Mouse (Mus musculus): ENCODE data around the gene Phf12.
"Not testable (repeated sequence)": the region's sequence is repeated elsewhere in the genome, so short reads cannot be mapped to it uniquely, and the experiment has no call there.

The Phf12 gene

GRCm38 (mm10) chr11:78031947-78032808, 49.6 kb downstream of the Phf12 start, which contains the start of gene Dhrs13:
Gene Dhrs13 (plus strand): TSS chr11:78032280.
- peak; percentile 92 for DNase-seq (ENCODE audit: low read depth, low spot score)

- DNase-seq (ENCODE audit: low read depth, low spot score): no peak
Observed at GRCm38 (mm10) chr11:78032809-78033195, 50.2 kb downstream of the Phf12 start.

DNA sequence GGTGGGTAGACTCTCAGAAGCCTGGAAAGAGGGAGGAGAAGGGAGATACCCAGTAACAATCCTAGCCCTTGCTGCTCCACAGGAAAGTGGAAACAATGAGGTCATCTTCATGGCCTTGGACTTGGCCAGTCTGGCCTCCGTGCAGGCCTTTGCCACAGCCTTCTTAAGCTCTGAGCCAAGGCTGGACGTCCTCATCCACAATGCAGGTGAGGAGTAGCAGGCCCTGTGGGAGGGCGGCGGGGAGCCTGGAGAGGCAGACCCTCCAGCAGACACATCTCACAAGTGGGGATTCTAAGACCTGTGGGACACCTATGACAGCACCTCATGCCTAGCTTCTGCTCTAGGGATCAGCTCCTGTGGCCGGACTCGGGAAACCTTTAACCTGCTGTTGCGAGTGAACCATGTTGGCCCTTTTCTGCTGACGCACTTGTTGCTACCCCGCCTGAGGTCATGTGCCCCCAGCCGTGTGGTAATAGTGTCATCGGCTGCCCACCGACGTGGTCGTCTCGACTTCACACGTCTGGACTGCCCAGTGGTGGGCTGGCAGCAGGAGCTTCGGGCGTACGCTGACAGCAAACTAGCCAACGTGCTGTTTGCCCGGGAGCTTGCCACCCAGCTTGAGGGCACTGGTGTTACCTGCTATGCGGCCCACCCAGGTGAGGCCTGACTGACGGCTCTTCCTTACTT, 51.5 kb downstream of the Phf12 start:
- no peak for DNase-seq (ENCODE audit: low read depth, low spot score)

GRCm38 (mm10) chr11:78036791-78037190, 54.2 kb downstream of the Phf12 start:
- DNase-seq (ENCODE audit: low read depth, low spot score): no peak

DNA sequence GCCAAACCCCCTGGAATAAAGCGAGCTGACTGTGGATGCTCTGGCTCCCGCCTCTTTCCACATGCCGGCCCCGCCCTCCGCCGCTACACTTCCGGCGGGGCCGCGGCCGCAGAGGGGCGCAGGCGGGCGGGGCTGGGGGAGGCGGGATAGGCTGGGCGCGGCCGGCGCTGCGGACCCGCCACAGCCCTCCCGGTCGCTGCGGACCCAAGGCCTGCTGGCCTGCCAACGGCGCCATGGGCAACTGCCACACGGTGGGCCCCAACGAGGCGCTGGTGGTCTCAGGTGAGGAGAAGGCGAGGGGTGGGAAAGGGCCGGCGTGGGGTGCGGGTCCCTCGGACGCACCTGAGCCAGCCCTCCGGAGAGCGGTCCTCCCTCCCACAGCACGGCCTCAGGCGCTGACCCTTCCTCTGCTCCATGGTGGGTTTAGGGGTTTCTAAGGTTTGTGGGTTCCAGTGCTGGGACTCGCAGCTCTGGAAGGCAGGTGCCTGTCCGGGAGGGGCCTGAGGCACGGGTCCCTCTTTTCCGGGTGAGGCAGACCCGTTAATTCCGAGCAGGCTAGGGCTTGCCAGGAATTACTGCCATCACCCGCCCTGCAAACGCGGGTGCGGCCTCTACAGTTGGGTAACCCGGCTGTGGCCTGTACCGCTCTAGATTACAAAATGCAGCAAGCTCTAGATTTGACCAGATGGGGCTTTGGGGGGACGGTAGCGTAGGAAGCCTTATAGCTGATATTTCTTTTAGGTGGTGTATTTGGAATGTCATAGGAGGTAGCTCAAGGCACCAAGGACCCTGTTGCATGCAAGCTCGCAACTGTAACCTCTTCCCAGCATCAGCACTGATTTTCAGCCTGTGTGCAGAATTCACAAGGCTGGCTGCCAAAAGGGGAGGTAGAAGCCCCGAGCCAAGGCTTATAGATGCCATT, 55.5 kb downstream of the Phf12 start, which contains the start of gene Flot2:
Gene Flot2, plus strand, starts transcription at position 101 of the 922 bp plus-strand sequence.
- peak; percentile 43 for DNase-seq (ENCODE audit: low read depth, low spot score)

DNA sequence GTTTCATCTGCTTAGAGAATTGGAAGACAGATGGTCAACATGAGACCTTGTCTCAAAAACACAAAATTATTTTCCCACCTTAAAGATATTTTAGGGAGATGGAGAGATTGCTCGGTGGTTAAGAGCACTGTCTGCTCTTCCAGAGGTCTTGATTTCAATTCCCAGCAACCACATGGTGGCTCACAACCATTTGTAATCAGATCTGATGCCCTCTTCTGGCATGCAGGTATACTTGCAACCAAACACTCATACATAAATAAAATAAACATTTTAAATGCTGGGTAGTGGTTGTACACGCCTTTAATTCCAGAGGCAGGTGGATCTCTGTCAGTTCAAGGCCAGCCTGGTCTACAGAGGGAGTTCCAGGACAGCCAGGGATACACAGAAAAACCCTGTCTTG, 58.3 kb downstream of the Phf12 start:
- DNase-seq (ENCODE audit: low read depth, low spot score): no peak

DNA sequence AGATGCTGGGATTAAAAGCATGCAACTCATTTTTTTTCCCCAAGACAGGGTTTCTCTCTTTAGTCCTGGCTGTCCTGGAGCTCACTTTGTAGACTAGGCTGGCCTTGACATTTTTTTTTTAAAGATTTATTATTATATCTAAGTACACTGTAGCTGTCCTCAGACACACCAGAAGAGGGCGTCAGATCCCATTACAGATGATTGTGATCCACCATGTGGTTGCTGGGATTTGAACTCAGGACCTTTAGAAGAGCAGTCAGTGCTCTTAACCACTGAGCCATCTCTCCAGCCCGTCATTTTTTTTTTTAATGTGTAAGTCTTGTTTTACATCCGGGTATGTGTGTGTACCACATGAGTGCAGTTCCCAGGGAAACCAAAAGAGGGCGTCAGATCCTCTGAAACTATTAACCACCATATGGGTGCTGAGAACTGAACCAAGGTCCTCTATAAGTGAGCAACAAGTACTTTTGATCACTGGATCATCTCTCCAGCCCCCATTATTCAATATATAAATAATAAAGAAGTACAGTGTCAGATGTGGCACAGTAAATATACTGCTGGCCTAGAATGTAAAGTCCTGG, 59.8 kb downstream of the Phf12 start:
- DNase-seq (ENCODE audit: low read depth, low spot score): not testable (repeated sequence)

DNA sequence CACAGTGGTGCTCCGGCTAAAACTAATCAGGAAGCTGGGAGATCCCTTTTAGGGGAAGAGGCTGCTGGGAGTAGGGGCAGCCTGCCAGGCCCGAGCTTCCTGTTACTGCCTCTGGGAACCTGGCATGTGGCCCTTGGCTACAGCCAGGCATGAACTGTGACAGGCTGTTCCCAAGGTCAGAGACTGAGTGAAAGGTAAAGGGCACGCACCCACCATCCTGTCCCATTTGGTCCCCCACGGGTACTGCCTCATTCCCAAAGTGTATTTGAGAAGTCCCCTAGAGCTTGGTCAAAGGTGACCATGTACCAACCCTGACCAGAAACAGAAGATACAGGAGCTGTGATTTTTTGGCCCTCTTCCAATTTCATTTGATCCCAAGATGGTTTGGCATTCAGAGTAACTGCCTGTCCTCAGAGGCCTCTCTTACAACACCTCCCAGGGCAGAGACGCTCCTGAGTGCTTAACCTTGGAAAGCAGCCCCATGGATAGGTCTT, 62.3 kb downstream of the Phf12 start:
- DNase-seq (ENCODE audit: low read depth, low spot score): no peak

- not testable (repeated sequence) for DNase-seq (ENCODE audit: low read depth, low spot score)
Observed at GRCm38 (mm10) chr11:78048637-78049036, 66.1 kb downstream of the Phf12 start.

- DNase-seq (ENCODE audit: low read depth, low spot score): no peak
Observed at GRCm38 (mm10) chr11:78053078-78053477, 70.5 kb downstream of the Phf12 start.

- DNase-seq (ENCODE audit: low read depth, low spot score): peak; percentile 19
Observed at GRCm38 (mm10) chr11:78056946-78057345, 74.4 kb downstream of the Phf12 start.

- peak; percentile 49 for DNase-seq (ENCODE audit: low read depth, low spot score)
Observed at GRCm38 (mm10) chr11:78059833-78060757, 77.5 kb downstream of the Phf12 start.

- no peak for DNase-seq (ENCODE audit: low read depth, low spot score)
Observed at GRCm38 (mm10) chr11:78062563-78062962, 80.0 kb downstream of the Phf12 start.

- no peak for DNase-seq (ENCODE audit: low read depth, low spot score)
Observed at GRCm38 (mm10) chr11:78065906-78066305, 83.4 kb downstream of the Phf12 start.

- DNase-seq (ENCODE audit: low read depth, low spot score): no peak
Observed at GRCm38 (mm10) chr11:78066641-78067040, 84.1 kb downstream of the Phf12 start.

DNA sequence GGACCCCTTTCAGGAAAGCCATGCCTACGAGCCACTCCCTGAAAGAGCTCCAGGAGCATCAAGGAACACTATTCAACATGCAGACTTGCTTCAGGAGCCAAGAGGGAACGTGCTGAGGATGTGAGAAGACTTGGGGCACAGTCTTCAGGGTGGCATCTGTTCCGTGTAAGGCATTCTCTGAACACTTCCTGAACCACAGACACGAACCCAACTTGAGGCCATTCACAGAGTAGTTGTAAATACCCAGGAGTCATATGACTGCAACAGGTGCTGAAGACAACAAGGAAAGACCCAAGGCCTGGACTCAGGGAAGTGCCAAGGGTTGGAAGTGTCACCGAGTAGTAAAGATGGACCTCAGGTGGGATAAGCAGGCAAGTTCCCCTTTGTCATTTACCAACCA, 85.0 kb downstream of the Phf12 start:
- DNase-seq (ENCODE audit: low read depth, low spot score): no peak

DNA sequence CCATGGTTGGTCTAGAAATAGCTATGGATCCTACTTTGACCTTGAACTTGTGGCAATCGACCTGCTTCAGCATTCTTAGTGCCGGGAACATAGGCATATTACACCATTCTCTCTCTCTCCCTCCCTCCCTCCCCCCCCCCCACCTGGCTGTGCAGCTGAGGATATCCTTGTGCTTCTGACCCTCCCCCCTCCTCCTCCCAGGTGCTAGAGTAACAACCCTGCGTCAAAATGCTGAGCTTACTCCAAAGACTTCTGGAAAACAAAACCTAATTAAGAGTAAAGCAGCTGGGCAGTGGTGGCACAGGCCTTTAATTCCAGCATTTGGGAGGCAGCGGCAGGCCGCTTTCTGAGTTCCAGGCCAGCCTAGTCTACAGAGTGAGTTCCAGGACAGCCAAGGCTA, 86.6 kb downstream of the Phf12 start:
- DNase-seq (ENCODE audit: low read depth, low spot score): no peak

- no peak for DNase-seq (ENCODE audit: low read depth, low spot score)
Observed at GRCm38 (mm10) chr11:78069646-78070045, 87.1 kb downstream of the Phf12 start.

DNA sequence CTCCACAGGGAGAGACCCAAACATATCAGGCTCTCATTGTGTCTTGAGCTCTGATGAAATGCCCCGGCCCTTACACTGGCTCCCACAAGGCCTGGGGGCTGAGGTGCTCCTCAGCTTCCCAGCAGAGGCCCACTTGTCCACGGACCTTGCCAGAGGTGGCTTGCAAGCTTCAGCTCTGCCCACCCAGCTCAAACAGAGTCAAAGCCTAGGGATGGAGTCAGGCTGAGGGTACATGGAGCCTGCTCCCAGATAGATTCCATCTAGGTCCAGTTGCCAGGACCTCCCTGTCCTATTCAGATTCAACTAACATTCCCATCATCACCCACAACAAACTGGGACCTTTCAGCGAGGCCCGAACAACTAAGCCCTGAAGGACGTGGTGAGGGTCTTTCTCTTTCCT, 89.4 kb downstream of the Phf12 start:
- DNase-seq (ENCODE audit: low read depth, low spot score): no peak
